Mouse (Mus musculus) ES-E14 (cell line): ENCODE measurements around the gene Gsap.

ENCODE experiments used
- CHD2 ChIP-seq: IDR thresholded peaks from 2 replicates; pipeline ENCODE4 v1.6.1; 2014; ENCODE audit warnings: mild to moderate bottlenecking, low read depth, low read length, inconsistent platforms
- HCFC1 ChIP-seq: IDR thresholded peaks from 2 replicates; pipeline ENCODE4 v1.6.1; 2012; ENCODE audit warnings: low read length, inconsistent platforms, borderline replicate concordance; ENCODE audit not compliant: insufficient read depth
- MAFK ChIP-seq: IDR thresholded peaks from 2 replicates; pipeline ENCODE4 v1.6.1; 2014; ENCODE audit warnings: mild to moderate bottlenecking, low read depth, low read length, inconsistent platforms; ENCODE audit not compliant: insufficient read depth
- ZC3H11A ChIP-seq: IDR thresholded peaks from 2 replicates; pipeline ENCODE4 v1.6.1; 2012; ENCODE audit warnings: low read depth, mild to moderate bottlenecking, inconsistent platforms, low read length, borderline replicate concordance
- ZNF384 ChIP-seq: IDR thresholded peaks from 2 replicates; pipeline ENCODE4 v1.6.1; 2012; ENCODE audit warnings: low read depth, low read length, inconsistent platforms

GRCm38 (mm10) chr5:21257126-21257525 is 71.1 kb downstream of the Gsap start:
- TF ChIP-seq ZNF384 = no peak
- no peak for TF ChIP-seq MAFK
- no peak for TF ChIP-seq HCFC1
- no peak for TF ChIP-seq ZC3H11A
- no peak for TF ChIP-seq CHD2
